Mouse (Mus musculus) midbrain, embryonic 13.5 days (tissue): ENCODE results near the gene Mctp2. TPM values are rescaled to one million over a fixed set of nuclear protein-coding genes. Genes with fewer than 3 reads are reported as not detected.

Experiments
- ATAC-seq: fragments of 200-750 bp; cut with Nextera tagmentation; 2 replicates; pipeline ENCODE4 v1.8.0; 2017; ENCODE audit warnings: mild to moderate bottlenecking, moderate TSS enrichment, moderate library complexity
- H3K27ac ChIP-seq: fragments of 300-500 bp; sonication (generic); 2 replicates; pipeline ENCODE4 v1.5.1; 2015; ENCODE audit warnings: inconsistent platforms, mild to moderate bottlenecking, moderate library complexity
- H3K27me3 ChIP-seq: fragments of 300-500 bp; sonication (generic); 2 replicates; pipeline ENCODE4 v1.6.1; 2015; ENCODE audit warnings: mild to moderate bottlenecking, inconsistent platforms
- H3K36me3 ChIP-seq: fragments of 300-500 bp; sonication (generic); 2 replicates; pipeline ENCODE4 v1.6.1; 2015; ENCODE audit warnings: mild to moderate bottlenecking, inconsistent platforms
- H3K4me1 ChIP-seq: fragments of 300-500 bp; sonication (generic); replicated peaks from 2 replicates; pipeline ENCODE4 v1.6.1; 2015; ENCODE audit warnings: inconsistent platforms
- H3K4me2 ChIP-seq: fragments of 300-500 bp; sonication (generic); replicated peaks from 2 replicates; pipeline ENCODE4 v1.6.1; 2015; ENCODE audit warnings: moderate library complexity, mild to moderate bottlenecking, inconsistent platforms
- H3K4me3 ChIP-seq: fragments of 300-500 bp; sonication (generic); replicated peaks from 2 replicates; pipeline ENCODE4 v1.5.1; 2015; ENCODE audit warnings: mild to moderate bottlenecking, inconsistent platforms
- H3K9ac ChIP-seq: fragments of 300-500 bp; sonication (generic); replicated peaks from 2 replicates; pipeline ENCODE4 v1.6.1; 2015; ENCODE audit warnings: mild to moderate bottlenecking, inconsistent platforms
- H3K9me3 ChIP-seq: fragments of 300-500 bp; sonication (generic); 2 replicates; pipeline ENCODE4 v1.6.1; 2016; ENCODE audit warnings: mild to moderate bottlenecking, inconsistent platforms
- WGBS: fragments of 180-500 bp; shearing (Covaris S2); methylation state at CpG from one replicate; pipeline ENCODE4 v1.1.7; 2015; 5-methylcytosine and 5-hydroxymethylcytosine counted together
- polyA plus RNA-seq: library from polyadenylated mRNA; unstranded; fragments of >200 nt; fragmentation: Nextera tagmentation; extraction: Ambion mirVana; gene quantifications from 2 replicates; pipeline ENCODE4 v1.2.1, GENCODE M21; 2015

The Mctp2 gene
- polyA plus RNA-seq, 1 experiment from 2014 or later = 0.81 TPM

DNA sequence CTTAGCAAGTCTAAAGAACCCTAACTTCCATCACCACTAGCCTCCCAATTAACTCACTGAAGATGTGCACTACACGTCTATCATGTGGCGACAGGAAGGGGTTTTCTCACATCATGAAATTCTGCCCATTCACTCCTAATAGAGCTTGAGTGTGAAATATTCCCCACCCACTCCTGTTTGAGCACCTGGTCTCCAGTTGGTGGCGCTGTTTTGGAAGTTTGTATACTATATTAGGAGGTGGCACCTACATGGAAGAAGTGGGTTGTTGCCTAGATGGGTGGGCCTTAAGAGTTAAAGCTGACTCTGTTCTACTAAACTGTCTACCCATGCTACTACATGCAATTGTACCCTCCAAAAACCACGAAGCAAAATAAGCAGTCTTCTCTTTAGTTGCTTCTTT lies 4.7 kb downstream of the Mctp2 start:
- Histone ChIP-seq H3K36me3 (no peaks in the 10 kb centered on the region), H3K9ac (no peak overlapping the region), H3K27me3 (peaks cover 14% of the 10 kb centered on the region), H3K27ac (no peak overlapping the region), H3K4me1 (peaks cover 12% of the 10 kb centered on the region), H3K9me3 (no peaks in the 10 kb centered on the region), H3K4me2 (no peak overlapping the region), H3K4me3 (no peak overlapping the region)
- 76% methylated on average over 4 of the region's 4 CpGs for WGBS
- no peak for ATAC-seq

DNA sequence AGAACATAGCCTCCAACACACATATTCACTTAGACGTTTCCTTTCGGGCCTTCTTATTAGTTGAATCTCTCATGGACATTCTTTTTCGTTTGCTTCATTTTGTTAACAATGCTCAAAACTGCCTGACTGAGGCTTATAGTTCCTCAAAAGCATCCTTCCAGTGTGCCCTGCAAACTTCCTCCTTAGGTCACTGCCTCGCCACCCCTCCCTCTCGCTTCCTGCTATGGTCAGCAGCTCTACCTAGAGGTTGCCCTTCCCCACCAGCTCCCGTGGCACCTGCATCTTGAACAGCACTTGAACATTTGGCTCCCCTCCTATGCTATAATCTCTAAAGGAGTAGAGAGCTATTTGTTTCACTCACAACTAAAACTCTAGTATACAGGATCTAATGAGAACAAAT lies 6.7 kb downstream of the Mctp2 start:
- no peaks in the 10 kb centered on the region for H3K4me1 ChIP-seq
- no peak overlapping the region for H3K9ac ChIP-seq
- WGBS = 92% methylated on average over 6 of the region's 6 CpGs
- H3K27me3 ChIP-seq = no peaks in the 10 kb centered on the region
- H3K9me3 ChIP-seq = no peaks in the 10 kb centered on the region
- no peak overlapping the region for H3K27ac ChIP-seq
- H3K36me3 ChIP-seq = no peaks in the 10 kb centered on the region
- no peak overlapping the region for H3K4me3 ChIP-seq
- no peak for ATAC-seq
- no peak overlapping the region for H3K4me2 ChIP-seq

DNA sequence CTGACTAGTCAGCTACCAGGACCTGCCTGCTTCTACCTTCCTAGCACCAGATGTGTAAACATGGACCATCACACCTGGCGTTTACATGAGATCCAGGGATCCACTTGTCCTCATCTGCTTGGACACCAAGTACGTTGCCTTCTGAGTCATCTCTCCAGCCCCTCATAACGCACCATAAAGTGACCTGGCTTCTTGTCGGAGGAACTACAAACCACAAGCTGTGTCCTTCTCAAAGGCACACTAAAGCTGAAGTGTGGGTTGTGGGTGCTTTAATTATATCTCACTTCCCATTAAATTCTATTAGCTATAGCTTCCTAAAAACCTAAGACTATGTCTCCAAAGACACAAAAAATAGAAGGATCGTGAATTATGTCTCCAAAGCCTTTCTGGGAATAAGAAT lies 9.4 kb downstream of the Mctp2 start:
- no peak overlapping the region for H3K4me2 ChIP-seq
- H3K4me1 ChIP-seq = no peaks in the 10 kb centered on the region
- H3K27ac ChIP-seq = no peak overlapping the region
- no peak overlapping the region for H3K9ac ChIP-seq
- no peaks in the 10 kb centered on the region for H3K36me3 ChIP-seq
- no peak overlapping the region for H3K4me3 ChIP-seq
- no peaks in the 10 kb centered on the region for H3K9me3 ChIP-seq
- no peaks in the 10 kb centered on the region for H3K27me3 ChIP-seq
- ATAC-seq = no peak
- WGBS = 94% methylated on average over 5 of the region's 5 CpGs

DNA sequence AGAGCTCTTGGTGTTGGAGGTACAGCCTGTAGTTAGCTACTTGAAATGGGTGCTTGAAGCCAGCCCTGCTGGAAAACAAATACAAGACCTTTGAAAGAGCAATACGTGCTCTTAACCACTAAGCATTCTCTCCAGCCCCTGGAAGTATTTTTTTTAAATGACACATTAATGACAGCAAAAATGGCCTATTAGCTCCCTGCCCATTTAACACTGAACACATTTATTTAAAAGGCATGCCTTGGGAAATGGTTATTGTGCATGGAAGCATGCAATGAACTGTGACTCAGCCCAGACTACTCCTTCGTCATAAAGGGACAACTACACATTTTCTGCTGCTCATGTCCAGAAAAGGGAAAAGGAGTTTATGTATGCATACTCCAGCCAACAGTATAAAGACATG lies 10.2 kb downstream of the Mctp2 start:
- Histone ChIP-seq H3K9me3 (no peaks in the 10 kb centered on the region), H3K36me3 (no peaks in the 10 kb centered on the region), H3K4me2 (no peak overlapping the region), H3K9ac (no peak overlapping the region), H3K27ac (no peak overlapping the region), H3K4me1 (no peaks in the 10 kb centered on the region), H3K4me3 (no peak overlapping the region), H3K27me3 (no peaks in the 10 kb centered on the region)
- 62% methylated on average over 2 of the region's 2 CpGs for WGBS
- no peak for ATAC-seq

DNA sequence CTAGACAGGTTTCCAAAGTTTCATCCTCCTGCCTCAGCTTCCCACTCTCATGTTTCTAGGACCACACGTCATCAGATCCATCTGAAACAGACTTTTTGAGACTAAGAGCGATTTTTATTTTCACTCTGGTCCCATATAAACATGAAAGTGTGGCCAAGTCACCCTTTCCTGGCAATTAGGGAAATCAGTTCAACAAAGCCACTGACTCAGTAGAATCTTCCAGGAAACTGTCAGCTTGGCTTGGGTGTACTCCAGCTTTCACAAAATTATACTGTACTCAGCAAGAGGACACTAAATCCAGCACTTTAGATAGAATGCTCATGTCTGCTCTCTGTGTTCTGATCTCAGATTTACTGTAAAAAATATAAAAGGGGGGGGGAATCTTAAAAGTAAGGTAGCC lies 11.5 kb downstream of the Mctp2 start:
- Histone ChIP-seq H3K27me3 (no peaks in the 10 kb centered on the region), H3K4me2 (no peak overlapping the region), H3K4me1 (no peaks in the 10 kb centered on the region), H3K9me3 (no peaks in the 10 kb centered on the region), H3K27ac (no peak overlapping the region), H3K36me3 (no peaks in the 10 kb centered on the region), H3K9ac (no peak overlapping the region), H3K4me3 (no peak overlapping the region)
- ATAC-seq = no peak
- WGBS = 72% methylated on average over 2 of the region's 2 CpGs

DNA sequence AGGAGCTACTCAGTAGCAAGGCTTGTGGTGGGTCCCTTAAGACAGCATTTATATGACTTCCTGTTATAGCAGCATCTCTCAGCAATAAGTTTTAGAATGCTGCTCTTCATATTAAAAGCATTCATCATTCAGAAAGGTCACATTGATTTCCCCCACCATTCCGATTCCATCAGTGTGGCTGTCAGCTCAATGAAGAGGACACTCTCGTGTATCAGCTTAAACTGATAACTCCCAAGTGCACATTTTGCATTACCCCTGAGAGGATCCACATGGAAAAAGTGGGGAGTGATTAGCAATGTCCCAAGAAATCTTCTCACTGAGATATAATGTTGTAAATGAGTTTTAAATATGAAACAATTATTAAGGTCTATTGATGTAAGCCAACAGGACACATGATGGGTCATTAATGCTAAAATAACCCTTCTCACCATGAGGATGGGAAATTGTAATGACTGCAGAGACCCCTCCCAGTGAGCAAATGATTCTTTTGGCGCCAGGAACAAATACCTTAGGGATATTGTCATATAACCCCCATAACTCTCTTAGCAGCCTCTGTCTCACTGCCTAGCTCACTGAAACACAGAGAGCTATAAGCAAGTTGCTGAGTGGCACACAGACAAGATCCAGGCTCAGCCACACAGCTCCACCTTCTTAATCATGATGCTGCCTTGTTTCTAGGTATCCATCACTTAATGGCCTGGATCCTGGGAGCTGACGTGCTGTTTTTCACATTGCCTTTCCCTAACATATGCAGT lies 12.4 kb downstream of the Mctp2 start:
- Histone ChIP-seq H3K4me2 (no peak overlapping the region), H3K27me3 (no peaks in the 10 kb centered on the region), H3K4me3 (no peak overlapping the region), H3K4me1 (no peaks in the 10 kb centered on the region), H3K9me3 (no peaks in the 10 kb centered on the region), H3K36me3 (no peaks in the 10 kb centered on the region), H3K27ac (no peak overlapping the region), H3K9ac (no peak overlapping the region)
- 79% methylated on average over 4 of the region's 4 CpGs for WGBS
- no peak for ATAC-seq

DNA sequence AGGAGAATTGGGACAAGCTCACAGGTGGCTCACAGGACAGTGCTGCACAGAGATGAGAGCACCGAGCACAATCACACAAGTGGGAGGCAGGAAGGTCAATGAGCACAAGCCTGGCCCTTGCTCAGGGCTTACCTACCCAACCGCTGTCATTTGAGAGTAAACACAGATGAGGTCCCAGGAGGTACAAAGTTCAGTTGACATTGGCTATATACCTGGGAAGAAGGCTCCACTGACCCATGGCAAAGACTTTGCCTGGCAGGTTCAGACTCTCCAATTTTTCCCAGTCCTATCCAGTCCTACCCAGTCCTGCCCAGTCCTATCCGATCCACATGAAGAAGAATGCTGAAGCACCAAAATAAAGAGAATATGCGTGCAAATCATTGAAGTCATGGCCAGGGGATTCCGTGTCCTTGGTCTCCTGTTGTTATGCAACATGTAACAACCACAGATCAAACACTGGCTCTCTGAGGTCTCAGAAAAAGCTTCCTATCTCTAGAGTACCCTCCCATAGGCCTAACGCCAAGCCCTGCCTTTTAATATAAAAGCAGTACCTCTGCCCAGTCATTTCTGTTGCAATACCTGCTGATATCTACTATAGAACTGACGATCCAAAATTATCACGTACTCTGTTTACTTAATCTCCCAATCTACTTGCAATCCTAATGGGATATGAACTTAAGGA lies 14.0 kb downstream of the Mctp2 start:
- no peaks in the 10 kb centered on the region for H3K4me1 ChIP-seq

DNA sequence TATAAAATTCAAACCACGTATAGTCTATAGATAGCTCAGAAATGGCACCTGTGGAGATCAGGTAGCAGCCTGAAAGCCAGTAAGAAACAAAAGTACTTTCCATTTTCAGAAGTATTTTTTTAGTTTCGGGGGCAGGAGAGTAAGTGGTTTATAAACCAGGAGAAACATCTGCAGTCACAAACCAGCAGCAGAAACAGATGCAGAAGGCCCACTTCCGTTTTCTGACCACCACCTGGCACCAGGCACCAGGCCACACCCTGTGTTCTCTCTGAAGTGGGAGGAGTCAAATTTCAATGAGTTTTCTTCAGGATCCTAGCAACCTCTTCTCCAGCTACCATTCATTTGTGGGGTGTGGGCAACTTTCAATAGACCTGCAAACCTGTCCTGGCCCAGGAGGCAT lies 25.7 kb downstream of the Mctp2 start:
- ATAC-seq = no peak
- Histone ChIP-seq H3K27ac (no peak overlapping the region), H3K36me3 (no peaks in the 10 kb centered on the region), H3K4me3 (no peak overlapping the region), H3K4me2 (no peak overlapping the region), H3K4me1 (no peaks in the 10 kb centered on the region), H3K27me3 (no peaks in the 10 kb centered on the region), H3K9ac (no peak overlapping the region), H3K9me3 (no peaks in the 10 kb centered on the region)
- WGBS = 80% methylated on average over 3 of the region's 3 CpGs

More for the DNA sequence above, 14.0 kb downstream of the Mctp2 start:
- Histone ChIP-seq H3K9me3 (no peaks in the 10 kb centered on the region), H3K27me3 (no peaks in the 10 kb centered on the region), H3K36me3 (no peaks in the 10 kb centered on the region), H3K4me3 (no peak overlapping the region), H3K9ac (no peak overlapping the region), H3K27ac (no peak overlapping the region), H3K4me2 (no peak overlapping the region)
- WGBS = 90% methylated on average over 8 of the region's 8 CpGs
- ATAC-seq = no peak

DNA sequence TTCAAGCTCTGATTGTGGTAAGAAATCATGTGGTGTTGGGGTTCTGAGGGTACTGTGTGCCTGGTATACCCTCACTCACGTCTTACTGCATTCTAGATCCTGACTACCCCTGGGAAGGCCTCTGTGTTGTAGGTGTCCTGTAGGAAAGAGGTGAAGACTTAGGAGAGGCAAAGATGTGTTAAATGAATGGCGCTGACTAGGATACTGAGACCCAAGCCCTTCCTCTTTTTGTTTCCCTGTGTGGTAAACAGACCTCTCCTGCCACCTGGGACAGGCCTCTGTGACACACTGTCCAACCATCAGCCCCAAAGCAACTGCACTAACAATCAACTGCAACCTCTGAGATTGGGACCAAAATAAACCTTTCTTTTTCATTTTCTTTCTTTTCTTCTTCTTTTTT lies 28.0 kb downstream of the Mctp2 start:
- H3K36me3 ChIP-seq = no peaks in the 10 kb centered on the region
- H3K4me3 ChIP-seq = no peak overlapping the region
- H3K4me1 ChIP-seq = no peaks in the 10 kb centered on the region
- no peak overlapping the region for H3K27ac ChIP-seq
- no peak for ATAC-seq
- no peak overlapping the region for H3K9ac ChIP-seq
- H3K9me3 ChIP-seq = no peaks in the 10 kb centered on the region
- H3K4me2 ChIP-seq = no peak overlapping the region
- 82% methylated on average over 2 of the region's 2 CpGs for WGBS
- no peaks in the 10 kb centered on the region for H3K27me3 ChIP-seq

DNA sequence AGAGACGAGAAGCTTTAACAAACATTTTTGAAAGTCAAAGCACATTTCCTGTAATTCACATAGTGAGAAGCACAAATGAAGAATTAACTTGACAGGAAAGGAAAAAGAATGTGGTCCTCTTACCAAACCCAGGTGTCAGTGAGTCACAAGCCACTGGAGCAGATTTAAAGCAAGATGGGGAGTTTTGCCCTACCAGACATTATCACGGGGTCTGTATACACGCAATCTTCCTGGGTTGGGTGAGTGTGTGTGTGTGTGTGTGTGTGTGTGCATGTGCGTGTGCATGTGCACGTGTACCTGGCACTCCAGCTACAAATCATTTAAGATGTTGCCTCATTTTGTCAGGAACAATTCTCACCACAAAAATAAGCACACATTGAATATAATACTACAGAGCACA lies 30.9 kb downstream of the Mctp2 start:
- 90% methylated on average over 5 of the region's 5 CpGs for WGBS
- Histone ChIP-seq H3K9ac (no peak overlapping the region), H3K9me3 (no peaks in the 10 kb centered on the region), H3K4me2 (no peak overlapping the region), H3K27me3 (no peaks in the 10 kb centered on the region), H3K4me3 (no peak overlapping the region), H3K27ac (no peak overlapping the region), H3K4me1 (no peaks in the 10 kb centered on the region), H3K36me3 (no peaks in the 10 kb centered on the region)
- no peak for ATAC-seq

DNA sequence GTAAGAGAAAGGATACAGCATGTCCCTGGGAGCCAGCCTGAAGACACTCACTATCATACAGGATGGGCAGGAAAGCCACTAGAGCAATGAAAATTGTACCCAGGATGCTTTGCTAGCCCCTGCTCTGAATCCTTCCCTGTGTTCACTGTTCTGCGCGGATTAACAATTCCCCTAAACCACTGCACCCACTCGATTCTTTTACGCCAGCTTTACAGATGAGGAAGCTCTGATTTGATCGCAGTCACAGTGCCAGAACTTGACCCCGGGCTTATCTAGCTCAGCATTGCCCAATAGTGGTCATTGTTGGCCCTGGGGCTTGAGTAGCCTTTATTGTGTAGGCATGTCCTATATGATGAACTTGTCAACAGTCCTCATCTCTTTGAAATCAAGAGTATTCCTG lies 34.9 kb downstream of the Mctp2 start:
- no peaks in the 10 kb centered on the region for H3K9me3 ChIP-seq
- H3K27me3 ChIP-seq = no peaks in the 10 kb centered on the region
- H3K4me2 ChIP-seq = no peak overlapping the region
- no peak overlapping the region for H3K9ac ChIP-seq
- H3K27ac ChIP-seq = no peak overlapping the region
- H3K36me3 ChIP-seq = no peaks in the 10 kb centered on the region
- H3K4me3 ChIP-seq = no peak overlapping the region
- no peak for ATAC-seq
- WGBS = 76% methylated on average over 6 of the region's 6 CpGs
- H3K4me1 ChIP-seq = no peaks in the 10 kb centered on the region

DNA sequence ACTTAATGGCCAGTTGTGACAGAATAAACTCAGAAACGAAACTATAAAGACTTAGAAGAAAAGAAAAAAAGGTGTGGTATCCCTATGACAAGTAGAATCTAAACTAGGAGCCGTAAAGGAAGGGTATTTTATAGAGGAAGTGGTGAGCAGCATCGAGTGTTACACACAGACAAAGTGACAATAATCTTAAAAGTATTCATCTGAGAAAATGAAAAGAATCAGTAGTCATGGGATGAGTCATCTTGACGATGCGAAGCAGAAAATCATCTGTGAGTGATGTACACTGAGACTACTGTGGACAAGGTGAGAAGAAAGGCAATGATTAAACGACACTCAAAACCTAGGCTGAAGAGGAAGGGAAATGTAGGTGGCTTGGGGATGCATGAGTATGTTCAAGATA lies 36.4 kb downstream of the Mctp2 start:
- no peaks in the 10 kb centered on the region for H3K36me3 ChIP-seq
- no peaks in the 10 kb centered on the region for H3K4me1 ChIP-seq
- no peak overlapping the region for H3K4me3 ChIP-seq
- no peaks in the 10 kb centered on the region for H3K27me3 ChIP-seq
- H3K9ac ChIP-seq = no peak overlapping the region
- no peaks in the 10 kb centered on the region for H3K9me3 ChIP-seq
- no peak overlapping the region for H3K4me2 ChIP-seq
- ATAC-seq = no peak
- WGBS = 88% methylated on average over 6 of the region's 6 CpGs
- H3K27ac ChIP-seq = no peak overlapping the region
